Mouse (Mus musculus) limb, embryonic 14.5 days (tissue): ENCODE data around the gene Fam89a. TPM values are rescaled to one million over a fixed set of nuclear protein-coding genes. Genes with fewer than 3 reads are reported as not detected.

Source experiments
- ATAC-seq: fragments of 200-750 bp; cut with Nextera tagmentation; 2 replicates; pipeline ENCODE4 v1.8.0; 2017; ENCODE audit warnings: low read depth, moderate number of reproducible peaks, moderate TSS enrichment; ENCODE audit not compliant: low FRiP score
- DNase-seq: peaks from one replicate; pipeline ENCODE4 v3.0.0-alpha.2; 2015; ENCODE audit warnings: low spot score
- H3K27ac ChIP-seq: fragments of 300-500 bp; sonication (generic); replicated peaks from 2 replicates; pipeline ENCODE4 v1.5.1; 2014; ENCODE audit warnings: low read depth, mild to moderate bottlenecking, low read length, moderate library complexity, mixed read lengths
- H3K27me3 ChIP-seq: fragments of 300-500 bp; sonication (generic); 2 replicates; pipeline ENCODE4 v1.6.1; 2014; ENCODE audit warnings: low read length, mixed read lengths; ENCODE audit not compliant: control insufficient read depth, insufficient read depth
- H3K36me3 ChIP-seq: fragments of 300-500 bp; sonication (generic); 2 replicates; pipeline ENCODE4 v1.6.1; 2014; ENCODE audit warnings: mild to moderate bottlenecking, low read length, moderate library complexity, mixed read lengths; ENCODE audit not compliant: control insufficient read depth, insufficient read depth
- H3K4me1 ChIP-seq: fragments of 300-500 bp; sonication (generic); 2 replicates; pipeline ENCODE4 v1.6.1; 2014; ENCODE audit warnings: antibody characterized with exemption, low read length, mixed read lengths; ENCODE audit not compliant: control insufficient read depth, insufficient read depth
- H3K4me2 ChIP-seq: fragments of 300-500 bp; sonication (generic); replicated peaks from 2 replicates; pipeline ENCODE4 v1.6.1; 2014; ENCODE audit warnings: low read depth, mild to moderate bottlenecking, low read length, moderate library complexity; ENCODE audit not compliant: severe bottlenecking
- H3K4me3 ChIP-seq: fragments of 300-500 bp; sonication (generic); replicated peaks from 2 replicates; pipeline ENCODE4 v1.5.1; 2014; ENCODE audit warnings: low read length
- H3K9ac ChIP-seq: fragments of 300-500 bp; sonication (generic); 2 replicates; pipeline ENCODE4 v1.6.1; 2014; ENCODE audit warnings: mild to moderate bottlenecking, low read depth, low read length, moderate library complexity; ENCODE audit not compliant: severe bottlenecking
- H3K9me3 ChIP-seq: fragments of 300-500 bp; sonication (generic); 2 replicates; pipeline ENCODE4 v1.6.1; 2016; ENCODE audit warnings: low read length; ENCODE audit not compliant: control insufficient read depth
- POLR2A ChIP-seq: fragments of 200-500 bp; IDR thresholded peaks from 2 replicates; pipeline ENCODE4 v1.8.0; 2012; ENCODE audit warnings: inconsistent platforms, mild to moderate bottlenecking, moderate library complexity, borderline replicate concordance; ENCODE audit not compliant: insufficient read depth, insufficient read length; ENCODE audit errors: extremely low read depth
- WGBS: fragments of 180-500 bp; shearing (Covaris S2); extraction: QIAGEN DNeasy Blood & Tissue Kit; methylation state at CpG from one replicate; pipeline ENCODE4 v1.1.7; 2014; 5-methylcytosine and 5-hydroxymethylcytosine counted together
- polyA plus RNA-seq, 2 experiments: library from polyadenylated mRNA; depleted of rRNA in 1 of 2; stranded (reverse) in 1 of 2; unstranded in 1 of 2; fragments of >200 nt; fragmentation: Nextera tagmentation in 1 of 2; extraction: Ambion mirVana in 1 of 2; gene quantifications; 2 replicates each; pipeline versions ENCODE4 v1.2.1 to v1.2.3; 2012 to 2014

Gene Fam89a
- polyA plus RNA-seq, 2 experiments = 3.4 to 4.1 TPM

DNA sequence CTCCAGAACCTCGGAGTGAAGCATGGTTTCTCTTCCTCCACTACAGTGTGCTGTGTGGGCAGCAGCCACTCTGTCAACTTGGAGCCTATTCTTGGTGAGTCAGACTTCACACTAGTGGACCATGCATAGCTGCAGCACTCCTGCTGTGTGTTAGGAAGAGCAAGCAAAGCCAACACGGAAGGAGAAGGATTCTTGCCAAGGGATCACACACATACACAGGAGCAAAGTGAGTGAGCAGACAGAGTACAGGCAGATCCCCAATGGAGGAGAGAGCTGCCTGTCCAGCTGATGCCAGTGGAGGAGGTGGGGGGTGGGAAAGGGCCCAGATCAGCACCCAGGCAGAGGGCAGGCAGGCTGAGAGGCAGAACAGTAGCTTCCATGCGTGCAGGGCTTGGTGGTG is 49.4 kb downstream of the Fam89a start:
- H3K4me2 ChIP-seq = no peak overlapping the region
- H3K36me3 ChIP-seq = peaks cover 50% of the 10 kb centered on the region
- 88% methylated on average over 3 of the region's 3 CpGs for WGBS
- no peak overlapping the region for H3K27ac ChIP-seq
- TF ChIP-seq POLR2A = no peak
- no peaks in the 10 kb centered on the region for H3K9me3 ChIP-seq
- no peak overlapping the region for H3K4me3 ChIP-seq
- H3K4me1 ChIP-seq = no peaks in the 10 kb centered on the region
- H3K27me3 ChIP-seq = no peaks in the 10 kb centered on the region
- ATAC-seq (no peak), DNase-seq (no peak)
- H3K9ac ChIP-seq = no peak overlapping the region

DNA sequence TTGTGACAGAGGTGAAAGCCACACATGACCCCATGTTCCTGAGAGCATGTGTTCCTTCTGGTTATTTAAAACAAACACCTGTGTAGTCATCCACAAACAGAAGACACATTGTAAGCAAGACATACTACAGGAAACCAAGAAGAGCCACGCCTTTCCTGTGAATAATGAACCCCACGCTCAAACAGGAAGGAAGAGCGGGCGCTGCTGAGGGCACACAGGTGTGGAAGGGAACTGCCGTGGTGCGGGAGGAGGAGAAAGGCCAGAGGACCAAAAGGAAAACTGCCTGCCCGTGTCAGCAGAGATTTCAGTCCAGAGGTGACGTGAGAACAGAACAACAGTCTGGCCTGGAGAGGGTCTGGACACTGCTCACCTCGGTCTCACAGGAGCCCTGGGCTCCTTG is 50.6 kb downstream of the Fam89a start:
- TF ChIP-seq POLR2A = no peak
- Histone ChIP-seq H3K36me3 (peaks cover 53% of the 10 kb centered on the region), H3K9ac (no peak overlapping the region), H3K4me2 (no peak overlapping the region), H3K9me3 (no peaks in the 10 kb centered on the region), H3K4me3 (no peak overlapping the region), H3K27ac (no peak overlapping the region), H3K4me1 (no peaks in the 10 kb centered on the region), H3K27me3 (no peaks in the 10 kb centered on the region)
- DNase-seq (no peak), ATAC-seq (no peak)
- WGBS = 84% methylated on average over 9 of the region's 9 CpGs

DNA sequence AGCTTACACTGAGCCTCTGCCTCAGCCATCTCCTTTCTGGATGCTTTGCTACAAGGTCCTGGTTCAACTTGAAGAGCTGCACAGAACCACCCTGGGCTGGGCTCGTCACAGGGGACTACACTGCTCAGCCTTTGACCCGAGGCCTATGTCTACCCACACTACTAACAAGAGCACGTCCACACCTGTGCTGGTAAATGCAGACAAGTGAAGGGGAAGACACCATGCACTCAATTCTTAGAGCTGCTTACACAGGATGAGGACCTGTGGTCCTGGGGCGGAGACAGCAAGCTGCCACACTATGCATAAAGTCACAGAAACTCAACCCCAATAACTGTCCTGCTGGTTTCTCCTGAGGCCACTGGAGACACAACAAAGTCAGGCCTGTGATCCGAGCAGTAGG is 51.4 kb downstream of the Fam89a start:
- peaks cover 54% of the 10 kb centered on the region for H3K36me3 ChIP-seq

DNA sequence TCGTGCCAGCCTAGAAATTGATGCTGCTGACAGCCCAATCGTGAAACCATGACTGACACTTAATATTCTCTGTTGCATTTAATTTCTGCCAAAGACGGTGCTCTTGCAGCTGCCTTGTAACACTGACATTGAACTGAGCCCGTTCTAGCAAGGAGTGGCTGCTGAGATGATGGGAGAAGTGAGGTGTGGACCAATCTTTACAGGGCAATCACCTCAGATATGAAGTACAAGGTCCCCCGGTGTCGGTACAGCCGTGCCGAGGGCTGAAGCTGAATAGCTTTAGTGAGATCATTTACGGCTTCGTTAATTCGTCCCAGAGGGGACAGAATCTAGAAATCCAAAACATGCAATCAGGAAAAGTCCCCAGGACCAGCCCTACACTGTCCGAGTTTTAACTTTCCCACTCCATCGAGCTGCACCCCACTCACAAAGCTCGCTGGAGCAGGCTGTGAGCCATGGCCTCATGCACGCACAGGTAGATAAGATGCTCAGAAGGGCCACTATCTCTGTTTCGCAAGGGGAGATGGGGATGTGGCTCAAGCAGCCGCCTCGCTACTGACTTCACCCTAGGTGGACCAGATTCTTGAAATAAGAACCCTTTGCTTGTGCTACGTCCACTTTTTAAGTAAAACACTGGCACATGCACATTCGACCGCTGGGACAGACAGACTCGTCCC is 56.1 kb downstream of the Fam89a start:
- no peak overlapping the region for H3K4me2 ChIP-seq
- DNase-seq = no peak
- no peak overlapping the region for H3K9ac ChIP-seq
- no peak for TF ChIP-seq POLR2A
- no peaks in the 10 kb centered on the region for H3K27me3 ChIP-seq
- H3K9me3 ChIP-seq = no peaks in the 10 kb centered on the region
- no peak for ATAC-seq
- H3K36me3 ChIP-seq = peaks cover 57% of the 10 kb centered on the region
- no peak overlapping the region for H3K27ac ChIP-seq
- no peak overlapping the region for H3K4me3 ChIP-seq
- no peaks in the 10 kb centered on the region for H3K4me1 ChIP-seq
- 90% methylated on average over 22 of the region's 22 CpGs for WGBS

More for the DNA sequence above, 51.4 kb downstream of the Fam89a start:
- 85% methylated on average over 5 of the region's 5 CpGs for WGBS
- H3K4me1 ChIP-seq = no peaks in the 10 kb centered on the region
- no peak overlapping the region for H3K9ac ChIP-seq
- DNase-seq = no peak
- no peaks in the 10 kb centered on the region for H3K9me3 ChIP-seq
- no peak overlapping the region for H3K4me2 ChIP-seq
- no peak for TF ChIP-seq POLR2A
- ATAC-seq = no peak
- no peak overlapping the region for H3K27ac ChIP-seq
- no peaks in the 10 kb centered on the region for H3K27me3 ChIP-seq
- H3K4me3 ChIP-seq = no peak overlapping the region

DNA sequence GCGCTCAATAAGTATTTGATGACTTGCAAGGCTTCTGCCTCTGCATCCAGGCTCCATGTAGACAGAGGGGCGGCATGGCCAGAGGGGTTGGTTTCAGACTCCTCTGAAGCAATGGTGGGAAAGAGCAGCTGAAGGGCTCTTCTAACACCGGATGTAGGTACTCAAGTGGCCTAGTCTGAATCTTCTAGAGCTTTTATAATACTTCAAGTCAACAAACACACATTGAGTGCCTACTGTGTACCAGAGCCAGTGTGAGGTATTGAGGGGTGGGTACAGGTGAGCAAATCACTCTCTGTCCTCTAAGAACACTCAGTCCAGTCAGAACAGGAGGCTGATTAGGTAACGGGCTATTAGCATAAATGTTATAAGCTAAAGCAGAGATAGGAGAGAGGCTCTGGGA is 59.9 kb downstream of the Fam89a start:
- no peak for TF ChIP-seq POLR2A
- Histone ChIP-seq H3K9me3 (no peaks in the 10 kb centered on the region), H3K4me3 (no peak overlapping the region), H3K36me3 (peaks cover 47% of the 10 kb centered on the region), H3K27me3 (no peaks in the 10 kb centered on the region), H3K4me1 (no peaks in the 10 kb centered on the region), H3K9ac (no peak overlapping the region), H3K4me2 (no peak overlapping the region), H3K27ac (no peak overlapping the region)
- no peak for ATAC-seq
- no peak for DNase-seq
- 93% methylated on average over 4 of the region's 4 CpGs for WGBS

Other genes starting within 250 kb of the Fam89a start
- 35.5 and 36.1 TPM in 2 replicates for gene Cog2, start 231.1 kb downstream of the Fam89a start, polyA plus RNA-seq (2012; rRNA removed)
- 40.5 and 40.6 TPM in 2 replicates for gene Cog2, start 231.1 kb downstream of the Fam89a start, polyA plus RNA-seq (2014; fragmentation: Nextera tagmentation; extraction: Ambion mirVana)
- 1.5 and 2.3 TPM in 2 replicates for gene Agt, start 182.1 kb downstream of the Fam89a start, polyA plus RNA-seq (2012; rRNA removed)
- 0.68 and 1.1 TPM in 2 replicates for gene Agt, start 182.1 kb downstream of the Fam89a start, polyA plus RNA-seq (2014; fragmentation: Nextera tagmentation; extraction: Ambion mirVana)
- 0.03 and 0.06 TPM in 2 replicates for gene Capn9, start 175.7 kb downstream of the Fam89a start, polyA plus RNA-seq (2012; rRNA removed)
- 0.08 and 0.15 TPM in 2 replicates for gene Capn9, start 175.7 kb downstream of the Fam89a start, polyA plus RNA-seq (2014; fragmentation: Nextera tagmentation; extraction: Ambion mirVana)
- 89.4 and 105 TPM in 2 replicates for gene 2310022B05Rik, start 88.5 kb downstream of the Fam89a start, polyA plus RNA-seq (2012; rRNA removed)
- 50.7 and 53.9 TPM in 2 replicates for gene 2310022B05Rik, start 88.5 kb downstream of the Fam89a start, polyA plus RNA-seq (2014; fragmentation: Nextera tagmentation; extraction: Ambion mirVana)
- gene Ttc13, start 29.8 kb downstream of the Fam89a start, polyA plus RNA-seq (2012; rRNA removed) = 42.6 and 44.3 TPM in 2 replicates
- 46.5 and 46.9 TPM in 2 replicates for gene Ttc13, start 29.8 kb downstream of the Fam89a start, polyA plus RNA-seq (2014; fragmentation: Nextera tagmentation; extraction: Ambion mirVana)
- gene Arv1, start 29.7 kb downstream of the Fam89a start, polyA plus RNA-seq (2012; rRNA removed) = 30.2 and 35.9 TPM in 2 replicates
- gene Arv1, start 29.7 kb downstream of the Fam89a start, polyA plus RNA-seq (2014; fragmentation: Nextera tagmentation; extraction: Ambion mirVana) = 21.8 and 21.9 TPM in 2 replicates
- 0.20 and 0.29 TPM in 2 replicates for gene Trim67, start 41.3 kb upstream of the Fam89a start, polyA plus RNA-seq (2012; rRNA removed)
- 0.03 and 0.04 TPM in 2 replicates for gene Trim67, start 41.3 kb upstream of the Fam89a start, polyA plus RNA-seq (2014; fragmentation: Nextera tagmentation; extraction: Ambion mirVana)
- 87.2 and 94.8 TPM in 2 replicates for gene Gnpat, start 111.2 kb upstream of the Fam89a start, polyA plus RNA-seq (2012; rRNA removed)
- 95.1 and 99.8 TPM in 2 replicates for gene Gnpat, start 111.2 kb upstream of the Fam89a start, polyA plus RNA-seq (2014; fragmentation: Nextera tagmentation; extraction: Ambion mirVana)
- gene 2810004N23Rik, start 111.3 kb upstream of the Fam89a start, polyA plus RNA-seq (2012; rRNA removed) = 28.7 and 30.6 TPM in 2 replicates
- 35.2 and 35.4 TPM in 2 replicates for gene 2810004N23Rik, start 111.3 kb upstream of the Fam89a start, polyA plus RNA-seq (2014; fragmentation: Nextera tagmentation; extraction: Ambion mirVana)
- gene Exoc8, start 145.9 kb upstream of the Fam89a start, polyA plus RNA-seq (2012; rRNA removed) = 6.4 TPM in 2 replicates
- 5.7 and 6.8 TPM in 2 replicates for gene Exoc8, start 145.9 kb upstream of the Fam89a start, polyA plus RNA-seq (2014; fragmentation: Nextera tagmentation; extraction: Ambion mirVana)
- gene Sprtn, start 146.1 kb upstream of the Fam89a start, polyA plus RNA-seq (2012; rRNA removed) = 16.0 and 16.5 TPM in 2 replicates
- gene Sprtn, start 146.1 kb upstream of the Fam89a start, polyA plus RNA-seq (2014; fragmentation: Nextera tagmentation; extraction: Ambion mirVana) = 9.9 and 11.3 TPM in 2 replicates
- gene Egln1, start 197.5 kb upstream of the Fam89a start, polyA plus RNA-seq (2012; rRNA removed) = 39.8 and 41.3 TPM in 2 replicates
- 18.5 and 18.8 TPM in 2 replicates for gene Egln1, start 197.5 kb upstream of the Fam89a start, polyA plus RNA-seq (2014; fragmentation: Nextera tagmentation; extraction: Ambion mirVana)